Comparison of ENCODE assay signal across 12 mouse cellular contexts in genomic region chr5:115168641-115169415, GRCm38 (mm10). TPM values are rescaled to one million over a fixed set of nuclear protein-coding genes. Genes with fewer than 3 reads are reported as not detected.
A peak's percentile ranks its signal among the peaks of the same experiment; 100 is the strongest.
DNase-seq lines count a peak whose midpoint lies in the region; ATAC-seq lines count a peak whose summit lies in the region.
"Had no signal": no experiment of that assay in that cellular context is flagged by ENCODE, and none has a peak within 500 bp of the region (broad histone marks: within the 10 kb centered on the region; RNA-seq: fewer than 3 reads in every experiment).

No protein-coding gene starts in this region.

- H3K27me3 ChIP-seq in hindbrain, embryonic 12.5 days, result no peaks in the 10 kb centered on the region
- H3K27me3 ChIP-seq in hindbrain, embryonic 11.5 days (ENCODE audit: control insufficient read depth, insufficient read depth, low read length), result no peaks in the 10 kb centered on the region
- no peaks in the 10 kb centered on the region; the same call in 1 of the 2 replicates for H3K27me3 ChIP-seq in midbrain, embryonic 10.5 days (ENCODE audit: low read depth, poor library complexity, severe bottlenecking)
- no peaks in the 10 kb centered on the region for H3K27me3 ChIP-seq in midbrain, embryonic 13.5 days
- no peaks in the 10 kb centered on the region for H3K27me3 ChIP-seq in embryonic facial prominence, embryonic 15.5 days
- no peaks in the 10 kb centered on the region for H3K27me3 ChIP-seq in limb, embryonic 15.5 days

- H3K4me1 ChIP-seq in hindbrain, embryonic 12.5 days, result peaks cover 6% of the 10 kb centered on the region; the same call in 1 of the 2 replicates
- no peaks in the 10 kb centered on the region for H3K4me1 ChIP-seq in hindbrain, embryonic 11.5 days (replicated peaks; ENCODE audit: control insufficient read depth, insufficient read depth, low read length)
- peaks cover 16% of the 10 kb centered on the region for H3K4me1 ChIP-seq in midbrain, embryonic 10.5 days
- H3K4me1 ChIP-seq in midbrain, embryonic 13.5 days (replicated peaks), result peaks cover 6% of the 10 kb centered on the region; the same call in 1 of the 2 replicates
- H3K4me1 ChIP-seq in embryonic facial prominence, embryonic 15.5 days, result peaks cover 20% of the 10 kb centered on the region
- H3K4me1 ChIP-seq in limb, embryonic 15.5 days, result peaks cover 17% of the 10 kb centered on the region

- peak overlapping the region; percentile 18; the same call in 1 of the 2 replicates for H3K9ac ChIP-seq in hindbrain, embryonic 12.5 days
- H3K9ac ChIP-seq in hindbrain, embryonic 11.5 days (ENCODE audit: low read depth, low read length), result no peak overlapping the region
- H3K9ac ChIP-seq in midbrain, embryonic 13.5 days (replicated peaks), result no peak overlapping the region
- H3K9ac ChIP-seq in embryonic facial prominence, embryonic 15.5 days, result no peak overlapping the region
- H3K9ac ChIP-seq in limb, embryonic 15.5 days, result no peak overlapping the region

- H3K4me3 ChIP-seq in hindbrain, embryonic 12.5 days, result no peak overlapping the region
- no peak overlapping the region for H3K4me3 ChIP-seq in hindbrain, embryonic 11.5 days (ENCODE audit: low read depth, low read length)
- H3K4me3 ChIP-seq in midbrain, embryonic 10.5 days, result no peak overlapping the region
- H3K4me3 ChIP-seq in midbrain, embryonic 13.5 days (replicated peaks), result no peak overlapping the region
- no peak overlapping the region for H3K4me3 ChIP-seq in embryonic facial prominence, embryonic 15.5 days (replicated peaks)
- H3K4me3 ChIP-seq in limb, embryonic 15.5 days, result peak overlapping the region; percentile 0; the same call in 1 of the 2 replicates
- H3K4me3 ChIP-seq: myocyte had no signal

- DNase-seq in hindbrain, embryonic 11.5 days (ENCODE audit: low spot score), result no peak
- DNase-seq in midbrain, embryonic 10.5 days (ENCODE audit: low spot score), result no peak
- no peak for DNase-seq in gastrocnemius, adult 18-20 months (ENCODE audit: low spot score)
- DNase-seq: cerebellum, postnatal 25 days; gastrocnemius, postnatal 36 days; kidney, adult 8-10 months had no signal

- no peak overlapping the region for H3K4me2 ChIP-seq in hindbrain, embryonic 12.5 days (replicated peaks)
- H3K4me2 ChIP-seq in hindbrain, embryonic 11.5 days (replicated peaks; ENCODE audit: low read depth, low read length), result no peak overlapping the region
- no peak overlapping the region for H3K4me2 ChIP-seq in midbrain, embryonic 13.5 days (replicated peaks)
- H3K4me2 ChIP-seq in embryonic facial prominence, embryonic 15.5 days (replicated peaks), result peak overlapping the region; percentile 30
- H3K4me2 ChIP-seq in limb, embryonic 15.5 days, result 0 out of 2 replicates have a peak overlapping the region, but pooled peaks have one; percentile 25

- 0 out of 2 replicates have a peak, but pooled peaks cover 2% of the 10 kb centered on the region for H3K9me3 ChIP-seq in hindbrain, embryonic 12.5 days (replicated peaks)
- H3K9me3 ChIP-seq in hindbrain, embryonic 11.5 days (ENCODE audit: control insufficient read depth, low read length), result no peaks in the 10 kb centered on the region
- no peaks in the 10 kb centered on the region for H3K9me3 ChIP-seq in midbrain, embryonic 10.5 days (replicated peaks)
- no peaks in the 10 kb centered on the region for H3K9me3 ChIP-seq in midbrain, embryonic 13.5 days
- no peaks in the 10 kb centered on the region for H3K9me3 ChIP-seq in embryonic facial prominence, embryonic 15.5 days (replicated peaks)
- no peaks in the 10 kb centered on the region for H3K9me3 ChIP-seq in limb, embryonic 15.5 days

- no peak for ATAC-seq in hindbrain, embryonic 12.5 days (ENCODE audit: low FRiP score)
- ATAC-seq in hindbrain, embryonic 11.5 days (ENCODE audit: low FRiP score), result no peak
- no peak for ATAC-seq in midbrain, embryonic 13.5 days
- ATAC-seq in embryonic facial prominence, embryonic 15.5 days (ENCODE audit: insufficient number of reproducible peaks, low FRiP score, low TSS enrichment, low read depth), result no peak
- ATAC-seq in limb, embryonic 15.5 days (ENCODE audit: insufficient number of reproducible peaks, low FRiP score, low TSS enrichment, low read depth), result no peak

- WGBS in hindbrain, embryonic 12.5 days, result 52% methylated on average over 27 of the region's 27 CpGs
- 52% methylated on average over 26 of the region's 27 CpGs for WGBS in hindbrain, embryonic 11.5 days
- WGBS in midbrain, embryonic 10.5 days, result 52% methylated on average over 27 of the region's 27 CpGs
- WGBS in midbrain, embryonic 13.5 days, result 59% methylated on average over 26 of the region's 27 CpGs
- WGBS in embryonic facial prominence, embryonic 15.5 days, result 29% methylated on average over 27 of the region's 27 CpGs
- 20% methylated on average over 27 of the region's 27 CpGs for WGBS in limb, embryonic 15.5 days

- no peak overlapping the region for H3K27ac ChIP-seq in hindbrain, embryonic 12.5 days
- no peak overlapping the region for H3K27ac ChIP-seq in hindbrain, embryonic 11.5 days (ENCODE audit: low read depth, low read length)
- H3K27ac ChIP-seq in midbrain, embryonic 10.5 days (replicated peaks), result peak overlapping the region; percentile 33; the same call in 1 of the 2 replicates
- no peak overlapping the region for H3K27ac ChIP-seq in midbrain, embryonic 13.5 days
- H3K27ac ChIP-seq in embryonic facial prominence, embryonic 15.5 days (replicated peaks), result no peak overlapping the region
- no peak overlapping the region for H3K27ac ChIP-seq in limb, embryonic 15.5 days
- H3K27ac ChIP-seq: macrophage had no signal

- no peaks in the 10 kb centered on the region for H3K36me3 ChIP-seq in hindbrain, embryonic 12.5 days
- H3K36me3 ChIP-seq in hindbrain, embryonic 11.5 days (ENCODE audit: control insufficient read depth, insufficient read depth, low read length), result no peaks in the 10 kb centered on the region
- H3K36me3 ChIP-seq in midbrain, embryonic 10.5 days, result no peaks in the 10 kb centered on the region
- no peaks in the 10 kb centered on the region for H3K36me3 ChIP-seq in midbrain, embryonic 13.5 days
- no peaks in the 10 kb centered on the region for H3K36me3 ChIP-seq in embryonic facial prominence, embryonic 15.5 days
- no peaks in the 10 kb centered on the region for H3K36me3 ChIP-seq in limb, embryonic 15.5 days

RNA-seq across cellular contexts. Expression of gene Mlec, which starts 10.8 kb away (rescaled TPM):
- polyA plus RNA-seq in hindbrain, embryonic 12.5 days (2016; fragmentation: Nextera tagmentation; extraction: Ambion mirVana), result 65.0 and 72.9 TPM in 2 replicates
- polyA plus RNA-seq in hindbrain, embryonic 11.5 days (2014; fragmentation: Nextera tagmentation; extraction: Ambion mirVana), result 41.2 and 44.1 TPM in 2 replicates
- 56.5 and 69.5 TPM in 2 replicates for polyA plus RNA-seq in midbrain, embryonic 10.5 days (2016; fragmentation: Nextera tagmentation; extraction: Ambion mirVana)
- 21.1 and 25.3 TPM in 2 replicates for polyA plus RNA-seq in midbrain, embryonic 13.5 days (2015; fragmentation: Nextera tagmentation; extraction: Ambion mirVana)
- polyA plus RNA-seq in embryonic facial prominence, embryonic 15.5 days (2015; fragmentation: Nextera tagmentation; extraction: Ambion mirVana), result 95.1 and 98.4 TPM in 2 replicates
- polyA plus RNA-seq in limb, embryonic 15.5 days (2015; fragmentation: Nextera tagmentation; extraction: Ambion mirVana), result 89.3 and 97.9 TPM in 2 replicates
- 100 to 1,000 TPM; 149 to 158 TPM for total RNA-seq in gastrocnemius, adult 18-20 months (2021)

RNA-seq across cellular contexts. Expression of gene Cabp1, which starts 25.4 kb away (rescaled TPM):
- 10.3 and 10.5 TPM in 2 replicates for polyA plus RNA-seq in hindbrain, embryonic 12.5 days (2016; fragmentation: Nextera tagmentation; extraction: Ambion mirVana)
- polyA plus RNA-seq in hindbrain, embryonic 11.5 days (2014; fragmentation: Nextera tagmentation; extraction: Ambion mirVana), result 5.0 and 7.6 TPM in 2 replicates
- 1.2 and 1.3 TPM in 2 replicates for polyA plus RNA-seq in midbrain, embryonic 10.5 days (2016; fragmentation: Nextera tagmentation; extraction: Ambion mirVana)
- polyA plus RNA-seq in midbrain, embryonic 13.5 days (2015; fragmentation: Nextera tagmentation; extraction: Ambion mirVana), result 2.0 and 2.7 TPM in 2 replicates
- 2.6 and 3.0 TPM in 2 replicates for polyA plus RNA-seq in embryonic facial prominence, embryonic 15.5 days (2015; fragmentation: Nextera tagmentation; extraction: Ambion mirVana)
- 1.2 and 1.3 TPM in 2 replicates for polyA plus RNA-seq in limb, embryonic 15.5 days (2015; fragmentation: Nextera tagmentation; extraction: Ambion mirVana)
- total RNA-seq in gastrocnemius, adult 18-20 months (2021), result 1 to 10 TPM in 1 of 2 experiments, under 1 TPM in 1; 0.50 to 1.2 TPM
- polyA plus RNA-seq: macrophage had no signal

RNA-seq across cellular contexts. Expression of gene Unc119b, which starts 34.1 kb away (rescaled TPM):
- 57.5 and 62.0 TPM in 2 replicates for polyA plus RNA-seq in hindbrain, embryonic 12.5 days (2016; fragmentation: Nextera tagmentation; extraction: Ambion mirVana)
- polyA plus RNA-seq in hindbrain, embryonic 11.5 days (2014; fragmentation: Nextera tagmentation; extraction: Ambion mirVana), result 46.8 and 57.2 TPM in 2 replicates
- polyA plus RNA-seq in midbrain, embryonic 10.5 days (2016; fragmentation: Nextera tagmentation; extraction: Ambion mirVana), result 66.7 and 68.7 TPM in 2 replicates
- polyA plus RNA-seq in midbrain, embryonic 13.5 days (2015; fragmentation: Nextera tagmentation; extraction: Ambion mirVana), result 37.4 and 43.4 TPM in 2 replicates
- 41.0 and 42.2 TPM in 2 replicates for polyA plus RNA-seq in embryonic facial prominence, embryonic 15.5 days (2015; fragmentation: Nextera tagmentation; extraction: Ambion mirVana)
- 34.8 and 36.9 TPM in 2 replicates for polyA plus RNA-seq in limb, embryonic 15.5 days (2015; fragmentation: Nextera tagmentation; extraction: Ambion mirVana)
- total RNA-seq in gastrocnemius, adult 18-20 months (2021), result 10 to 100 TPM; 11.1 to 12.4 TPM

RNA-seq across cellular contexts. Expression of gene Acads, which starts 49.7 kb away (rescaled TPM):
- 38.7 and 41.9 TPM in 2 replicates for polyA plus RNA-seq in hindbrain, embryonic 12.5 days (2016; fragmentation: Nextera tagmentation; extraction: Ambion mirVana)
- polyA plus RNA-seq in hindbrain, embryonic 11.5 days (2014; fragmentation: Nextera tagmentation; extraction: Ambion mirVana), result 22.9 and 30.8 TPM in 2 replicates
- 60.0 and 65.2 TPM in 2 replicates for polyA plus RNA-seq in midbrain, embryonic 10.5 days (2016; fragmentation: Nextera tagmentation; extraction: Ambion mirVana)
- 21.0 and 25.1 TPM in 2 replicates for polyA plus RNA-seq in midbrain, embryonic 13.5 days (2015; fragmentation: Nextera tagmentation; extraction: Ambion mirVana)
- polyA plus RNA-seq in embryonic facial prominence, embryonic 15.5 days (2015; fragmentation: Nextera tagmentation; extraction: Ambion mirVana), result 47.8 and 48.2 TPM in 2 replicates
- 45.6 and 52.8 TPM in 2 replicates for polyA plus RNA-seq in limb, embryonic 15.5 days (2015; fragmentation: Nextera tagmentation; extraction: Ambion mirVana)
- total RNA-seq in gastrocnemius, adult 18-20 months (2021), result 10 to 100 TPM; 74.2 to 75.3 TPM

Comparison
In these comparisons a context has a peak if more than half of its experiments do, and no peak if none do; other contexts are left out.
1. H3K4me2 ChIP-seq: peak in embryonic facial prominence, embryonic 15.5 days (single experiment) and limb, embryonic 15.5 days (single experiment); none in hindbrain, embryonic 12.5 days (single experiment), hindbrain, embryonic 11.5 days (single experiment) and midbrain, embryonic 13.5 days (single experiment).